7 mouse cellular contexts compared by ENCODE assay signal in genomic region chr3:17786023-17786720, GRCm38 (mm10).
DNase-seq lines count a peak whose midpoint lies in the region; ATAC-seq and TF ChIP-seq lines count a peak whose summit lies in the region.

No protein-coding gene starts in this region.

- WGBS in lung, postnatal 0 days, result 0% methylated on average over 50 of the region's 56 CpGs
- 1% methylated on average over 48 of the region's 56 CpGs for WGBS in heart, postnatal 0 days
- WGBS in limb, embryonic 10.5 days, result under 1% methylated on average over 55 of the region's 56 CpGs

- peak; percentile 9 for DNase-seq in lung, postnatal 0 days (ENCODE audit: low spot score)
- DNase-seq in lung, postnatal 25 days (ENCODE audit: low spot score), result no peak
- DNase-seq in cerebellum, postnatal 36 days, result peak; percentile 60 to 61
- no peak for DNase-seq in heart, postnatal 0 days (ENCODE audit: low spot score)
- DNase-seq in limb, embryonic 10.5 days (ENCODE audit: low spot score), result peak; percentile 73
- DNase-seq in right cerebral cortex, adult 2 months (ENCODE audit: low spot score in 2 of 2), result peak; percentile 64 to 69

- no peak for TF ChIP-seq CTCF in lung, postnatal 0 days (IDR thresholded peaks at IDR 0.05)
- TF ChIP-seq CTCF in heart, postnatal 0 days (IDR thresholded peaks at IDR 0.05; ENCODE audit: low read depth), result no peak

- H3K4me3 ChIP-seq in lung, postnatal 0 days (ENCODE audit: low read depth, low read length), result peak overlapping the region; percentile 36
- peak overlapping the region; percentile 50 for H3K4me3 ChIP-seq in heart, postnatal 0 days (ENCODE audit: low read depth, low read length)
- H3K4me3 ChIP-seq in limb, embryonic 10.5 days, result peak overlapping the region; percentile 54

- no peak overlapping the region for H3K27ac ChIP-seq in lung, postnatal 0 days (ENCODE audit: low read length)
- H3K27ac ChIP-seq in heart, postnatal 0 days (ENCODE audit: low read depth), result no peak overlapping the region
- H3K27ac ChIP-seq in limb, embryonic 10.5 days, result peak overlapping the region; percentile 63

- no peaks in the 10 kb centered on the region for H3K36me3 ChIP-seq in lung, postnatal 0 days (ENCODE audit: insufficient read depth, low read length)
- H3K36me3 ChIP-seq in heart, postnatal 0 days (replicated peaks; ENCODE audit: control insufficient read depth, insufficient read depth, low read length), result no peaks in the 10 kb centered on the region
- H3K36me3 ChIP-seq in limb, embryonic 10.5 days, result no peaks in the 10 kb centered on the region

- no peaks in the 10 kb centered on the region for H3K9me3 ChIP-seq in lung, postnatal 0 days (ENCODE audit: low read length)
- no peaks in the 10 kb centered on the region for H3K9me3 ChIP-seq in heart, postnatal 0 days (replicated peaks; ENCODE audit: control insufficient read depth, low read length)
- H3K9me3 ChIP-seq in limb, embryonic 10.5 days (replicated peaks), result no peaks in the 10 kb centered on the region

- TF ChIP-seq EP300 in lung, postnatal 0 days (IDR thresholded peaks at IDR 0.05), result no peak
- no peak for TF ChIP-seq EP300 in heart, postnatal 0 days (IDR thresholded peaks at IDR 0.05; ENCODE audit: low read depth)

- peak overlapping the region; percentile 61 for H3K4me2 ChIP-seq in lung, postnatal 0 days (replicated peaks; ENCODE audit: low read depth, low read length)
- peak overlapping the region; percentile 89 for H3K4me2 ChIP-seq in heart, postnatal 0 days (ENCODE audit: low read depth, low read length)

- H3K27me3 ChIP-seq in lung, postnatal 0 days (replicated peaks; ENCODE audit: insufficient read depth, low read length), result peaks cover 28% of the 10 kb centered on the region
- peaks cover 69% of the 10 kb centered on the region for H3K27me3 ChIP-seq in heart, postnatal 0 days (ENCODE audit: control insufficient read depth, insufficient read depth, low read length)
- H3K27me3 ChIP-seq in limb, embryonic 10.5 days (ENCODE audit: low read depth, poor library complexity, severe bottlenecking), result peaks cover 78% of the 10 kb centered on the region

- no peak overlapping the region for H3K9ac ChIP-seq in lung, postnatal 0 days (replicated peaks; ENCODE audit: low read depth)
- H3K9ac ChIP-seq in heart, postnatal 0 days (replicated peaks; ENCODE audit: low read depth, low read length), result peak overlapping the region; percentile 41

- 0 out of 2 replicates have a peak, but pooled peaks have one; percentile 3 for ATAC-seq in lung, postnatal 0 days
- peak; percentile 14 for ATAC-seq in heart, postnatal 0 days (ENCODE audit: insufficient read depth, low read depth)
- no peak for ATAC-seq in monocyte, adult 5-6 weeks (replicated peaks; ENCODE audit: insufficient number of reproducible peaks, low FRiP score, low TSS enrichment, poor library complexity, severe bottlenecking)

- H3K4me1 ChIP-seq in lung, postnatal 0 days (ENCODE audit: insufficient read depth, low read depth, low read length), result no peaks in the 10 kb centered on the region
- H3K4me1 ChIP-seq in heart, postnatal 0 days (ENCODE audit: control insufficient read depth, insufficient read depth), result peaks cover 11% of the 10 kb centered on the region
- H3K4me1 ChIP-seq in limb, embryonic 10.5 days, result peaks cover 12% of the 10 kb centered on the region

Comparison
In these comparisons a context has a peak if more than half of its experiments do, and no peak if none do; other contexts are left out.
1. DNase-seq: peak in lung, postnatal 0 days (single experiment), cerebellum, postnatal 36 days (2 of 2), limb, embryonic 10.5 days (single experiment) and right cerebral cortex, adult 2 months (2 of 2); none in lung, postnatal 25 days (single experiment) and heart, postnatal 0 days (single experiment).
2. Peak in every context shown above with its lines, with median percentiles within 50 percentile points of each other: H3K4me3 ChIP-seq.